Mouse (Mus musculus): ENCODE data around the gene Tm7sf2. TPM values are rescaled to one million over a fixed set of nuclear protein-coding genes. Genes with fewer than 3 reads are reported as not detected.

Gene Tm7sf2
- total and polyA plus RNA-seq, 3 experiments, result 7.6 to 13.1 TPM; not detected in 1

GRCm38 (mm10) chr19:6047154-6047898 is 20.8 kb downstream of the Tm7sf2 start:
- Histone ChIP-seq H3K27ac (ENCODE audit: control insufficient read depth, low read depth, low read length) (peak overlapping the region; percentile 90), H3K79me2 (ENCODE audit: control insufficient read depth, insufficient read depth, low read length, poor library complexity) (peaks cover 23% of the 10 kb centered on the region), H3K9me3 (replicated peaks; ENCODE audit: insufficient read depth, low read length) (no peaks in the 10 kb centered on the region), H3K4me1 (ENCODE audit: control insufficient read depth in 1 of 2, insufficient read depth in 2 of 2, low read length in 2 of 2) (peaks cover 3 to 23% of the 10 kb centered on the region in 2 experiments; a peak in 3 of 4 replicates), H3K27me3 (ENCODE audit: control insufficient read depth in 1 of 2, insufficient read depth in 2 of 2, low read length in 2 of 2) (no peaks in the 10 kb centered on the region), H3K4me3 (ENCODE audit: control insufficient read depth in 1 of 2, insufficient read depth in 1 of 2, low read depth in 2 of 2, low read length in 2 of 2) (peak overlapping the region; percentile 61 to 81), H3K36me3 (ENCODE audit: control insufficient read depth in 1 of 2, insufficient read depth in 2 of 2, low read length in 2 of 2) (peaks cover 5 to 12% of the 10 kb centered on the region in 2 experiments; a peak in 2 of 4 replicates), H3K9ac (ENCODE audit: control insufficient read depth, low read depth, low read length, poor library complexity, severe bottlenecking) (peak overlapping the region; percentile 73)
- no peak for TF ChIP-seq GATA1 (IDR thresholded peaks at IDR 0.05; ENCODE audit: low read depth, low read length)
- 0 out of 2 replicates have a peak, but pooled peaks have one; percentile 14 for TF ChIP-seq MAX (IDR thresholded peaks at IDR 0.05; ENCODE audit: low read length)
- no peak for TF ChIP-seq BHLHE40 (IDR thresholded peaks at IDR 0.05; ENCODE audit: borderline replicate concordance, low read depth, low read length)
- peak; percentile 45; the same call in 1 of the 2 replicates for TF ChIP-seq POLR2AphosphoS2 (IDR thresholded peaks at IDR 0.05; ENCODE audit: low read length)
- DNase-seq (ENCODE audit: low read depth, low spot score), result peak; percentile 37

GRCm38 (mm10) chr19:6046294-6047153 is 21.6 kb downstream of the Tm7sf2 start, which contains the start of gene Syvn1:
Gene Syvn1, plus strand, starts transcription at chr19:6046576.
- Histone ChIP-seq H3K27ac (ENCODE audit: control insufficient read depth, low read depth, low read length) (peak within 1 kb of the TSS; percentile 94), H3K4me3 (ENCODE audit: control insufficient read depth in 1 of 2, insufficient read depth in 1 of 2, low read depth in 2 of 2, low read length in 2 of 2) (peak within 1 kb of the TSS; percentile 61 to 81), H3K79me2 (ENCODE audit: control insufficient read depth, insufficient read depth, low read length, poor library complexity) (peaks cover 22% of the 10 kb centered on the region), H3K4me1 (ENCODE audit: control insufficient read depth in 1 of 2, insufficient read depth in 2 of 2, low read length in 2 of 2) (peaks cover 3 to 23% of the 10 kb centered on the region in 2 experiments; a peak in 3 of 4 replicates), H3K36me3 (ENCODE audit: control insufficient read depth in 1 of 2, insufficient read depth in 2 of 2, low read length in 2 of 2) (peaks cover under 1 to 12% of the 10 kb centered on the region in 2 experiments; a peak in 2 of 4 replicates), H3K27me3 (ENCODE audit: control insufficient read depth in 1 of 2, insufficient read depth in 2 of 2, low read length in 2 of 2) (no peaks in the 10 kb centered on the region), H3K9ac (ENCODE audit: control insufficient read depth, low read depth, low read length, poor library complexity, severe bottlenecking) (peak within 1 kb of the TSS; percentile 77), H3K9me3 (replicated peaks; ENCODE audit: insufficient read depth, low read length) (no peaks in the 10 kb centered on the region)
- peak; percentile 98 for DNase-seq (ENCODE audit: low read depth, low spot score)
- TF ChIP-seq MAZ (IDR thresholded peaks at IDR 0.05; ENCODE audit: low read depth, low read length), result peak; percentile 92
- TF ChIP-seq SMC3 (IDR thresholded peaks at IDR 0.05; ENCODE audit: low read depth, low read length), result no peak
- no peak for TF ChIP-seq MYB (IDR thresholded peaks at IDR 0.05; ENCODE audit: low read depth, low read length)
- no peak; the same call in 1 of the 2 replicates for TF ChIP-seq MAFK (IDR thresholded peaks at IDR 0.05; ENCODE audit: borderline replicate concordance, low read depth, low read length)
- no peak for TF ChIP-seq EP300 (IDR thresholded peaks at IDR 0.05; ENCODE audit: low read depth in 1 of 2, low read length in 2 of 2)
- no peak for TF ChIP-seq CTCF (IDR thresholded peaks at IDR 0.05 in 2 of 3, conservative IDR thresholded peaks at IDR 0.05 in 1 of 3; ENCODE audit: control insufficient read depth in 1 of 3, insufficient read depth in 1 of 3, low read depth in 2 of 3, low read length in 3 of 3, poor library complexity in 1 of 3, severe bottlenecking in 1 of 3)
- TF ChIP-seq CHD1 (IDR thresholded peaks at IDR 0.05; ENCODE audit: low read depth, low read length), result peak; percentile 98
- peak; percentile 84 for TF ChIP-seq ETS1 (IDR thresholded peaks at IDR 0.05; ENCODE audit: low read depth, low read length)
- TF ChIP-seq JUND (IDR thresholded peaks at IDR 0.05; ENCODE audit: low read depth, low read length), result no peak
- peak; percentile 73 to 86 for TF ChIP-seq POLR2A (IDR thresholded peaks at IDR 0.05; ENCODE audit: control insufficient read depth in 1 of 2, insufficient read depth in 1 of 2, low read depth in 1 of 2, low read length in 2 of 2, poor library complexity in 1 of 2)
- no peak for TF ChIP-seq GABPA (IDR thresholded peaks at IDR 0.05; ENCODE audit: low read depth, low read length)
- no peak for TF ChIP-seq UBTF (IDR thresholded peaks at IDR 0.05; ENCODE audit: borderline replicate concordance, insufficient read depth, low read depth, low read length)
- peak; percentile 59; the same call in 1 of the 2 replicates for TF ChIP-seq ELF1 (IDR thresholded peaks at IDR 0.05; ENCODE audit: low read depth, low read length)
- peak; percentile 63 for TF ChIP-seq NELFE (IDR thresholded peaks at IDR 0.05; ENCODE audit: low read depth, low read length)
- TF ChIP-seq ZNF384 (IDR thresholded peaks at IDR 0.05; ENCODE audit: low read depth, low read length), result peak; percentile 69
- TF ChIP-seq E2F4 (IDR thresholded peaks at IDR 0.05; ENCODE audit: borderline replicate concordance, low read depth, low read length), result no peak
- no peak for TF ChIP-seq MEF2A (IDR thresholded peaks at IDR 0.05; ENCODE audit: extremely low read depth, insufficient replicate concordance, low read depth, low read length, poor library complexity, severe bottlenecking)
- TF ChIP-seq RAD21 (IDR thresholded peaks at IDR 0.05; ENCODE audit: low read depth, low read length), result no peak
- no peak for TF ChIP-seq USF2 (IDR thresholded peaks at IDR 0.05; ENCODE audit: borderline replicate concordance in 1 of 2, insufficient read depth in 1 of 2, low read depth in 1 of 2, low read length in 2 of 2)
- TF ChIP-seq POLR2AphosphoS2 (IDR thresholded peaks at IDR 0.05; ENCODE audit: low read length), result peak; percentile 89
- TF ChIP-seq MAX (IDR thresholded peaks at IDR 0.05; ENCODE audit: low read length), result peak; percentile 50; the same call in 1 of the 2 replicates
- peak; percentile 95 for TF ChIP-seq CHD2 (IDR thresholded peaks at IDR 0.05; ENCODE audit: low read length)
- peak; percentile 88 for TF ChIP-seq SIN3A (IDR thresholded peaks at IDR 0.05; ENCODE audit: low read length)
- TF ChIP-seq USF1 (IDR thresholded peaks at IDR 0.05; ENCODE audit: low read depth, low read length), result no peak; the same call in 1 of the 2 replicates
- TF ChIP-seq TAL1 (IDR thresholded peaks at IDR 0.05; ENCODE audit: low read length), result no peak

Data from MEL (cell line).